Mouse (Mus musculus) ovary, postnatal 10 days (tissue): ENCODE results near the gene Tut4.

Source experiments
- DNase-seq: peaks from one replicate; pipeline ENCODE4 v3.0.0; 2022; ENCODE audit warnings: low spot score

Gene Tut4

DNA sequence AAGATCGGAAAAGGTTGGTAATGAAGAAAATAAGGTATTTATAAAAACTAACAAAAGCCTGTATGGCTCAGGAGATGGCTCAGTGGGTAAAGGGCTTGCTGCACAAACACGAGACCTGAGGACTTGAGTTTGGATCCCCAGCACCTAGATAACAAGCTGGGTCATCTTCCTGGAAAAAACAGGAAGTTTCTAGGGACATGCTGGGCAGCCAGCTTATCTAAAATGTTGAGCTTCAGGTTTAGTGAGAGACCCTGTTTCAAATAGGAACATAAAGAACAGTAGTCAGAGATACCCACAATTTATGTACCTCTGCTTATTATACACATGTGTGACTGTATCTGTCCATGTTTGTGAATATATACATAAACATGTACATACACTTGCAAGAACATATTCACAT is 43.8 kb downstream of the Tut4 start:
- no peak for DNase-seq

DNA sequence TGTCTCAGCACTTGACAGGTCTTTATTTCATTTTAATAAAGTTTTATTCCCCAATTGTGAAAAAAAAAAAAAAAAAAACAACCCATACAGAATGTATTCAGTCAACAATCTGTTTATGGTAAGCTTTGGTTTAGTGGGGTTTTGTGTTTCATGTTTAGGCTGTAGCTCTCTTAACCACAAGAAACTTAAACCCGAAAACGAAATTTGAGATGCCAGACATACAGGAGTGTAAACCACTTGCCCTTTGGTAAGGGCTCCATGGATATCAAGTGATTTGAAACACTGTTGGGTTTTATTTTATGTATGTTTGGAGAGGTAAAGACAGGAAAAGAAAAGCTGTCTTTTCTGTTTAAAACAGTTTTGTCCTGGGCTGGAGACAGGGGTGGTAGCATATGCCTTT is 80.5 kb downstream of the Tut4 start:
- DNase-seq: no peak

DNA sequence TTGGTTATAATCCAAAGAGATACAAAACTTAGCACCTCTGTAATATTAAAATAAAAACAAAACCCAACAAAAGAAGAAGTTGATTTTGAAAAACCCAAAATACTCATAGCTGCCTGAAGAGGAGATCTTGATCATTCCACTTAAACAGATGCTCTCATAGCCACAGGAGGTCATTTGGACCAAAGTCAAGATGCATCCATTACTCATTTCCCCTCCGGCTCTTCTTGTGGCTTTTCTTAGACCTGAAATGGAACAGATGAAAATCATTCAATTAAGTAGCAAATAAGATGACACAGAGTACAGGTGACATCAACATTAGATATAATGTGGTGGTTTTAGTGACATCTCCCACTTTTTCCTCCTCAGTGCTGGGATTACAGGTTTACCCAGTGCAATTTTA is 105.8 kb downstream of the Tut4 start:
- no peak for DNase-seq

DNA sequence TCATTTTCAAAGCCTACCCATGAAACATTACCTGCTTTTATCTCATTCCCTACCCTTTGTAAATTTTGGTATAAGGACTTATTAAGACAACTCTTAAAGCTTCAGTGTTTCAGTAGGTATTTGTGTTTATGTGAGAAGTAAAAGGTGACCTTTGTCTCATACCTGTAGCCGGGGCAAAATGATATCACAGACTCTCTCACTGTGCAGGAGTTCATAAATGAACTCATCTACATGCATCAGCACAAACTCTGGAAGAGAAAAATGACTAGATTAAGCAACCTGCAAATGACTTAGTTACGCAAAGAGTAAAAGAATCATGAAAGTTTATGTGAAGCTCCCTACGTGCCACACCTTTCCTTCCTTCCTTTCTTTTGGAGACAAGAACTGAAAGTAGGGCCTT is 113.4 kb downstream of the Tut4 start:
- DNase-seq: no peak

DNA sequence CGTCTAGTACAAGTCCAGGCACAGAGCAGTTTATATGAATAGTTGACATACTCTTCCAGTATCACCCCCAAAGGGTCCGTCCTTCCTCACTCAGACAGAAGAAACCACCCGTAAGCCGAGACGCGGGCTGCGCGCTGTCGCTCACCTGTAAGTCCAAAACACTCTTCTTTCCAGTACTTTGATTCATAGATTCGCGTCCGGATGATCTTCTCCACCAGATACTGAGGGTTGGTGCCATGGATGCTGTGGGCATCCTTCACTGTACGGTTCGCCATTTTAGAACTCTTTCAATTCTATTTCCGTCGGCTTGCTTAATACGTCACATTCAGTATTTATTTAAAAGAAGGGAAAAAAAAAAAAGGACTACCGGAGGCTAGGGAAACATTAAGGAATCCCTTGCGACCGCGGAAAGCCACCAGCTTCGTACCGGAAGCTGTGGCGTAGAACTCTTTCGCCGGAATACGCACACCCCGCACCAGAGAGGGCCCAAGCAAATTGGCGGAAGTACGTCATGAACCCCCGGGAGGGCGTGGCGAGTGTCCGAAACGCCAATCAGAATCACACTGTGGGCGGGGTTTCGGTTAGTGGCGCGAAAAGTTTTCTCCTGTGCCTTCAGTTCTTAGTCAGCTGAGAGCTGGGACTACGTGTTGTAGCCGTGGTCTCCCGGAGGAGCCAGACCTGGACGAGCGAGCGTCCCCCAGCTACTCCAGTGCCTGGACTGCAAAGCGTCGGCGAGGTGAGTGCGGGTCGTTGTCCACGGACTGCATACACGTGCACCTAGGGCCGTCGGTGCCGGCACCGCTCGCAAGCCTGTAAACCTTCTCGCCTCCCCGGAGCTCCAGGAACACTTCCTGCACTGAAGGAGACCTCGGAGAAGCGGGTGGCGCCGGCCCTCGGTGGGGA is 119.9 kb downstream of the Tut4 start, which contains the start of the genes Prpf38a and Orc1:
Gene Prpf38a, minus strand, starts transcription at position 497 of the 903 bp plus-strand sequence.
Gene Orc1, plus strand, starts transcription at position 584 of the 903 bp plus-strand sequence.
- DNase-seq: peak; percentile 90

DNA sequence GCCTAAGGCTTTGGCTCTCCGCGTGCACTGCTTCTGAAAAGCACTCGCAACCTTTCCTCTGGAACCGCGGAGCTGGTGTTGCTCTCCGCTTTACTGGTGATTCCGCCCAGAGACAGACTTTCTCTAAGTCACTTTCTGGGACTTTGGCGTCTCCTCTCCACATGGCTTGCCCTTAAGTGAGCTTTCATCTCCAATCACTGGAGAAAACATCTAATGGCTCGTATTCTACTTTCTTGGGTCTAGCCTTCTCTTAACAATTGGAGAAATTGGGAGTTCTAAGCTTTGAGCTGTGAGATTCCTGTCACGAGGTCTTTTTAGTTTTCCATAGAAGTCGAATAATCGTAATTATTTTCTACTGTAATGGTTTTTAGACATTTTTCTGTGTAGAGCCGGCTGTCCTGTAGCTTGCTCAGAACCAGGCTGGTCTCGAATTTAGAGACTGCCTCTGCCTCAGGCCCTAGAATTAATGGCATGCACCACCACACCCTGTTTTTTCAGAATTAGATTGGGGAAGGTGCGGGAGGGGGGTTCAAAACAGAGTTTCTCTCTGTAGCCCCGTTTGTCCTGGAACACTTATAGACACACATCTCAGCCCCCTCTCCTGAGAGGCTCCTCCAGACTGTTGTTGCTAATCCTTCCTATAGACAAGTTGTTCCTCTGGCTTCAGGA is 120.7 kb downstream of the Tut4 start:
- no peak for DNase-seq

DNA sequence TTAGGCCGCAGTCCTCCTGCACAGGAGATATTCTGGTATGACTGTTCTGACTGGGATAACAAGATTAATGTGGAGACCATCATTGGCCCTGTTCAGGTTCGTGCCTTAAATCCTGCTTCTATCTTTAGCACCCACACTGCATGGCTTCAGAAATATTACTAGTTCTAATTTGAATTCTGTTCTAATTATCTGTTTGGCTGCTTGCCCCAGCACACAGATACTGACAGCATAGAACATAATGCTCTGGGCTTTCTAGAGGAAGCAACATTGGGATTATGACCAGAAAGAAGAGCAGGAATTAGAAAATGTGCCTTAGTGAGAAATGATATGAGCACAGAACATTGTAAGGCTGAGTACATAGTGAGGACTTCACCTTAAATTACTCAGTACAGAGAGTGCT is 134.2 kb downstream of the Tut4 start:
- no peak for DNase-seq

DNA sequence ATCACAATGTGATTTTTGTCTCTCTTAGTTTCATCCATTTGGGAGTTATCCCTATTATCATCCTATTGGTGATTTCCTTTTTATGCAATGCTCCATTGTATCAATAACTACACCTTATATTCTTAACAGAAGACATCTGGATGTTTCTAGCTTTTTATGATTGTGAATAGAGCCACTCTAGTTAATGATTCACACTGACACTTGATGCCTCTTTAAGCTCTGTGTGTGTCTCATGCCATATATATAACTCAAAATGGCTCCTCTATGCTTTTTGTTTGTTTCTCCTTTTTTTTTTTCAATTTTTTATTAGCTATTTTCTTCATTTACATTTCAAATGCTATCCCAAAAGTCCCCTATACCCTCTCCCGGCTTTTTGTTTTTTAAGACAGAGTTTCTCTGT is 136.6 kb downstream of the Tut4 start:
- no peak for DNase-seq

DNA sequence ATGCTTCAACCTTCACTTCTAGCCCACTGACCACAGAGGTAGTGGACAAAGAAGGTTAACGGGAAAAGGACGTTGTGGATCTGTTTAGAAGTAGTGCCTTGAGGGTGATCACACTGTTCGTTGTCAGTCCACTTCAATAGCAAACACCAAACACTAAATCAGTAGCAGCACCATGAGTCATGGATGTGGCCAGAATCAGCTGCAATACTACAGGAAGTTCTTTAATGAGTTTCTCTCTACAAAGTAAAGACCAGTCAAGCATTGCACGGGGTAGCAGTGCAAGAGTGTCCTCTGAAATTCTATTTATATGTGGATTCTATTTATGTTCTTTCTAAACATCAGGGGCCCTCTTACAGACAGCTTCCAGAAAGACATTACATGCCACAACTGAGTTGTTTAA is 139.1 kb downstream of the Tut4 start:
- no peak for DNase-seq

DNA sequence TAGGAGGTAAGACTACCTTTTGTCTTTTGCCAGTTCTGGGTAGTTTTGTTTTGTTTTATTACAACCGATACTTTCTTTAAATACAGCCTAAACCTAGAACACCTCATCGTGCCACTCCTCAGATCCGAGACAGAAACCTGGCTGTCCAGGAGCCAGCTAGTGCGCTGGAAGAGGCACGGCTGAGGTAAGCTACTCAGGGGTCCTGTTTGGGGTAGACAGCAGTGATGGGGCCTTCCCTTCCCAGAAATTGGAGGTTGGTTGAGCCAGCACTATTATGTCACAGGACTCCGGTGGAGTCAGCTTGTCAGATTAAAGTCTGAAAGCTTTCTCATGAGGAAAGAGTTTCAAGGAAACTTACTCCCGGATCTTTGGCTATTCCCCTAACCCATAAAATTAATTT is 142.6 kb downstream of the Tut4 start:
- DNase-seq: no peak

DNA sequence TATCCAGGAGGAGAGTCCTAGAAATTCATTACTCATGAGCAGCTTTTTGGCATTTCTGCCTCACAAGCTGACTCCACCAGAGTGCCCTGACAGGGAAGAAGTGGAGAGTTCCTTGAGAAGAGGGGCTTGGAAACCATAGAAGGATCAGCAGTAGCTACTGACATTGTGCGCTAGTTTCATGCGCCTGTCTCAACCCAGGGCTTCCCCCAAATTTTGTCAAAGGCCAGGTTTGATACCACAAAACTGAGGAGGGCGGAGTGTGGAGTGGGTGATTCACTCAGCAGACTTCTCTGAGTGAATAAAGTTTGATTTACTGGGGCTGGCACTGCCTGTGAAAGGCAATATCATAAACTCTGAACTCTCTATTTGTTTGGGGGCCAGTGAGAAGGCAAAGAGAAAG is 149.4 kb downstream of the Tut4 start:
- DNase-seq: no peak
